Mouse (Mus musculus): ENCODE results near the gene Mrpl52. TPM values are rescaled to one million over a fixed set of nuclear protein-coding genes. Genes with fewer than 3 reads are reported as not detected.

The Mrpl52 gene
- total and polyA plus RNA-seq, 3 experiments: 115 to 168 (median 129) TPM

- Histone ChIP-seq H3K27me3 (ENCODE audit: control insufficient read depth, insufficient read depth, low read length) (no peaks in the 10 kb centered on the region), H3K9ac (ENCODE audit: low read depth, low read length) (no peak overlapping the region), H3K36me3 (ENCODE audit: control insufficient read depth, insufficient read depth, low read length) (no peaks in the 10 kb centered on the region), H3K4me1 (ENCODE audit: control insufficient read depth, insufficient read depth, low read length) (peaks cover 3% of the 10 kb centered on the region; the same call in 1 of the 2 replicates), H3K4me3 (no peak overlapping the region), H3K27ac (no peak overlapping the region), H3K79me2 (replicated peaks; ENCODE audit: control insufficient read depth, insufficient read depth, low read length) (no peaks in the 10 kb centered on the region)
- TF ChIP-seq EP300 (IDR thresholded peaks at IDR 0.05; ENCODE audit: insufficient read depth, low read depth, low read length) (no peak), POLR2A (IDR thresholded peaks at IDR 0.05; ENCODE audit: insufficient read depth, low read depth, low read length) (no peak), CTCF (IDR thresholded peaks at IDR 0.05) (no peak)
- WGBS: 25% methylated on average over 3 of the region's 3 CpGs
- intact Hi-C loops (cut with DNase I): loop anchor here (10.0 kb wide), 1 partner anchor 381 kb away; no protein-coding TSS in a partner anchor
- no peak for DNase-seq
Observed at GRCm38 (mm10) chr14:54445476-54445875, 18.8 kb downstream of the Mrpl52 start.

DNA sequence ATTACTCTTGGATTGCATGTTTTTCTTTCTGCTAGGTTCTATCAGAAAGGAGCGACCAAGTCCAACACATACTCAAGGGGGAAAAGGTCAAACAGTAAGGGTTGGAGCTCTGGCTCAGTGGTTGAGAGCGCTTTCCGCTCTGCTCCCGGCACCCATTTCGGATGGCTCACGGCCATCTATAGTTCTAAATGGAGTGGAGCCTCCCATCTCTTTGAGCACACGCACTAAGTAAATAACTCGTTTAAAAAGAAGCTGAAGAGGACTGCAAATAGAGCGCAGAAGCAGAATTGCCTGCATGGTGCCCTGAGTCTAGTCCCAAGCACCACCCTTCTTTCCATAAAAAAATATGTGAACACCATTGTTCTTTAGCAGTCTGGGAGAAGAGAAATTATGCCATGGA, 26.9 kb downstream of the Mrpl52 start:
- H3K9ac ChIP-seq (ENCODE audit: low read depth, low read length): no peak overlapping the region
- H3K4me3 ChIP-seq: no peak overlapping the region
- no peak for TF ChIP-seq POLR2A (IDR thresholded peaks at IDR 0.05; ENCODE audit: insufficient read depth, low read depth, low read length)
- no peak for TF ChIP-seq CTCF (IDR thresholded peaks at IDR 0.05)
- TF ChIP-seq EP300 (IDR thresholded peaks at IDR 0.05; ENCODE audit: insufficient read depth, low read depth, low read length): no peak
- no peaks in the 10 kb centered on the region for H3K36me3 ChIP-seq (ENCODE audit: control insufficient read depth, insufficient read depth, low read length)
- no peak overlapping the region for H3K27ac ChIP-seq
- H3K4me1 ChIP-seq (ENCODE audit: control insufficient read depth, insufficient read depth, low read length): peaks cover 1% of the 10 kb centered on the region; the same call in 1 of the 2 replicates
- 91% methylated on average over 9 of the region's 9 CpGs for WGBS
- H3K79me2 ChIP-seq (replicated peaks; ENCODE audit: control insufficient read depth, insufficient read depth, low read length): no peaks in the 10 kb centered on the region
- intact Hi-C loops (cut with DNase I): no loop called here
- DNase-seq: no peak
- H3K27me3 ChIP-seq (ENCODE audit: control insufficient read depth, insufficient read depth, low read length): no peaks in the 10 kb centered on the region

DNA sequence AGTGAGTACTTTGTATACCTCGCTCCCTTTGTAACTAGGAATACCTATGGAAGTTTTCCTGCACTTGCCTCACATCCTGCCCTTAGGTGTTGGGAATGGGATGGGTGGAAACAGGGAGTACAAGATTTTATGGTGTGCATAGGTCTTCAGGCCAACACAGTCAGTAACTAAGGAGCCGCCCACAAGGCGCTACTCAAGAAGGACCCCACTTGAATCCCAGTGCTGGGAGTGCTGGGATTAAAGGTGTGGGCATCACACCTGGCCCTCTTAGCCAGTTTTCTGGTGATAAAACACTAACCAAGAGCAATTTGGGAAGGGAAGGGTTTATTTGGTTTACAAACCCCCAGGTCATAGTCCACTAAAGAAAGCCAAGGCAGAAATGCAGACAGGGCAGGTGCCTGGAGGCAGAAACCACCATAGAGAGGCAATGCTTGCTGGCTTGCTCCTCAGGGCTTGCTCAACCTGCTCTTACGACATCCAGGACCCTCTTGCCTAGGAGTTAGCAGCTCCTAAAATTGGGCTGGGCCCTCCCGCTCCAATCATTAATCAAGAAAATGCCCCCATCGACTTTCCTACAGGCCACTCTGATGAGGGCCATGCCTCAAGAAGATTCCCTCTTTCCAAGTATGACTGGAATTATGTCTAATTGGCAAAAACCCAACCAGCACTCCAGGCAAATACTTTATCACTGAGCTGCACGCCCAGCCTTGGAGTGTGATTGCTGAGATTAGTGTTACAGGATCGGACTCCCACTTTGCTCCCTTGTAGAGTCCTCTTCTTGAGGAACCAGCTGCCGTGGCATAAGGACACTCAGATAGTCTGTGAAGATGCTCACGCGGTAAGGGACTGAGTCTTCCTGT, 28.2 kb downstream of the Mrpl52 start:
- WGBS: 60% methylated on average over 11 of the region's 11 CpGs
- TF ChIP-seq EP300 (IDR thresholded peaks at IDR 0.05; ENCODE audit: insufficient read depth, low read depth, low read length): no peak
- no peak for TF ChIP-seq CTCF (IDR thresholded peaks at IDR 0.05)
- TF ChIP-seq POLR2A (IDR thresholded peaks at IDR 0.05; ENCODE audit: insufficient read depth, low read depth, low read length): no peak
- Histone ChIP-seq H3K9ac (ENCODE audit: low read depth, low read length) (no peak overlapping the region), H3K36me3 (ENCODE audit: control insufficient read depth, insufficient read depth, low read length) (no peaks in the 10 kb centered on the region), H3K79me2 (replicated peaks; ENCODE audit: control insufficient read depth, insufficient read depth, low read length) (no peaks in the 10 kb centered on the region), H3K27me3 (ENCODE audit: control insufficient read depth, insufficient read depth, low read length) (no peaks in the 10 kb centered on the region), H3K4me1 (ENCODE audit: control insufficient read depth, insufficient read depth, low read length) (no peaks in the 10 kb centered on the region), H3K4me3 (no peak overlapping the region), H3K27ac (no peak overlapping the region)
- DNase-seq: no peak
- intact Hi-C loops (cut with DNase I): no loop called here

DNA sequence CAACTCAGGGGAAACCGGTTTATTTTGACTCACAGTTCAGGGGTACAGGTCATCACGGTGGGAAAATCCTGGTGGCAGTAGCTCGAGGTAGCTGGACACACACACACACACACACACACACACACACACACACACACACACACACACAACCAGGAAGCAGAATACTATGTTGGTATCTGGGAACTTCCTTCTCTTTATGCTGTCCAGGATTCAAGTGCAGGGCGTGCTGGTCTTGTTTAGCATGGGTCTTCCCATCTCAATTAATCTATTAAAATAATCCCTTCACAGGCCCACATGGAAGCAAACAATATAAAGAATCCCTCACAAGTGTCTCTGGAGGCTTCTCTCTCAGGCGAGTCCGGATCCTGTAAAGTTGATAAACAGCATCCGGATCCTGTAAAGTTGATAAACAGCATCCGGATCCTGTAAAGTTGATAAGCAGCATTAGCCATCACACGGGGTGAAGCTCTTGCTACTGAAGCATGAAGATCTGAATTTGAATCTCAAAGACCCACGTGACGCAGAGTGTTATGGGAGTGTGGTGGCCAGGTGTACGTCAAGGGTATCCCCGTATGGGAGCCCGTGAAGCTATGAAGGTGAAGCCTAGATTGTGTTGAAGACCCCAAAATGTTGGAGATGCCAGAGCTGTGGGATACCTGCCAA, 31.3 kb downstream of the Mrpl52 start:
- no peak for DNase-seq
- no peak overlapping the region for H3K27ac ChIP-seq
- 49% methylated on average over 14 of the region's 14 CpGs for WGBS
- no peak overlapping the region for H3K9ac ChIP-seq (ENCODE audit: low read depth, low read length)
- no peaks in the 10 kb centered on the region for H3K4me1 ChIP-seq (ENCODE audit: control insufficient read depth, insufficient read depth, low read length)
- H3K27me3 ChIP-seq (ENCODE audit: control insufficient read depth, insufficient read depth, low read length): no peaks in the 10 kb centered on the region
- intact Hi-C loops (cut with DNase I): no loop called here
- no peaks in the 10 kb centered on the region for H3K79me2 ChIP-seq (replicated peaks; ENCODE audit: control insufficient read depth, insufficient read depth, low read length)
- TF ChIP-seq POLR2A (IDR thresholded peaks at IDR 0.05; ENCODE audit: insufficient read depth, low read depth, low read length) (no peak), CTCF (IDR thresholded peaks at IDR 0.05) (no peak), EP300 (IDR thresholded peaks at IDR 0.05; ENCODE audit: insufficient read depth, low read depth, low read length) (no peak)
- H3K4me3 ChIP-seq: no peak overlapping the region
- no peaks in the 10 kb centered on the region for H3K36me3 ChIP-seq (ENCODE audit: control insufficient read depth, insufficient read depth, low read length)

DNA sequence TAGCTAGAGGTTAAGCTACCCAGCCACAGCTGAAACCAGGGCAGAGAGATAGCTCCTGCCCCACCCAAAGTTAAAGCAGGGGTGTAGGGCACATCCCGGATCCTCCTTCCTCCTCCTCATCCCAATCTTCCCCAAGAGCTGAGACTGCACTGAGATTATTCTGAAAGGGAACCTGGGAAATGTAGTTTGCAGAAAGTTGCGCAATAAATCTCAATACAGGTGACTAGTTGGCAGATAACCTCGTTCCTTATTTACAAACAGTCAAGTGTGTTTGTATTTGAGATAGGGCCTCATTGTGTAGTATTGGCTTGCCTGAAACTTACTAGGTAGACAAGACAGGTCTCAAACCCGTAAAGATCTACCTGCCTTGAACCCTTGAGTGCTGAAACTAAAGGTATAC, 35.4 kb downstream of the Mrpl52 start:
- intact Hi-C loops (cut with DNase I): loop anchor here (5.0 kb wide), 1 partner anchor 55 kb away; the partner anchor contains the start of gene Prmt5
- Histone ChIP-seq H3K4me3 (no peak overlapping the region), H3K79me2 (replicated peaks; ENCODE audit: control insufficient read depth, insufficient read depth, low read length) (no peaks in the 10 kb centered on the region), H3K27me3 (ENCODE audit: control insufficient read depth, insufficient read depth, low read length) (no peaks in the 10 kb centered on the region), H3K4me1 (ENCODE audit: control insufficient read depth, insufficient read depth, low read length) (peaks cover 1% of the 10 kb centered on the region), H3K9ac (ENCODE audit: low read depth, low read length) (no peak overlapping the region), H3K36me3 (ENCODE audit: control insufficient read depth, insufficient read depth, low read length) (no peaks in the 10 kb centered on the region; the same call in none of the 2 replicates), H3K27ac (no peak overlapping the region)
- no peak for TF ChIP-seq CTCF (IDR thresholded peaks at IDR 0.05)
- no peak for TF ChIP-seq POLR2A (IDR thresholded peaks at IDR 0.05; ENCODE audit: insufficient read depth, low read depth, low read length)
- no peak for TF ChIP-seq EP300 (IDR thresholded peaks at IDR 0.05; ENCODE audit: insufficient read depth, low read depth, low read length)
- WGBS: 82% methylated on average over 4 of the region's 4 CpGs
- no peak for DNase-seq

Measured in heart, adult 2 months (tissue).